Mouse (Mus musculus) brain, embryonic 14.5 days (tissue): ENCODE measurements around the gene Zfp597. TPM values are rescaled to one million over a fixed set of nuclear protein-coding genes. Genes with fewer than 3 reads are reported as not detected.
"Not testable (repeated sequence)": the region's sequence is repeated elsewhere in the genome, so short reads cannot be mapped to it uniquely, and the experiment has no call there.

Source experiments
- DNase-seq: peaks from one replicate; pipeline ENCODE4 v3.0.0-alpha.2; 2011; ENCODE audit warnings: low read depth
- CTCF ChIP-seq: fragments of 200-500 bp; IDR thresholded peaks from 2 replicates; pipeline ENCODE4 v1.5.1; 2012; ENCODE audit warnings: inconsistent platforms, mild to moderate bottlenecking, moderate library complexity, borderline replicate concordance; ENCODE audit not compliant: insufficient read depth, insufficient read length; ENCODE audit errors: extremely low read depth
- POLR2A ChIP-seq: fragments of 200-500 bp; IDR thresholded peaks from 2 replicates; pipeline ENCODE4 v1.6.1; 2012; ENCODE audit warnings: mild to moderate bottlenecking, inconsistent platforms, borderline replicate concordance; ENCODE audit not compliant: poor library complexity, insufficient read depth, insufficient read length, severe bottlenecking; ENCODE audit errors: extremely low read depth
- polyA plus RNA-seq: library from polyadenylated mRNA; depleted of rRNA; stranded (reverse); fragments of >200 nt; gene quantifications from 2 replicates; pipeline ENCODE4 v1.2.3, GENCODE M21; 2012; rRNA removed

The Zfp597 gene
- polyA plus RNA-seq, 1 experiment: 17.8 TPM

DNA sequence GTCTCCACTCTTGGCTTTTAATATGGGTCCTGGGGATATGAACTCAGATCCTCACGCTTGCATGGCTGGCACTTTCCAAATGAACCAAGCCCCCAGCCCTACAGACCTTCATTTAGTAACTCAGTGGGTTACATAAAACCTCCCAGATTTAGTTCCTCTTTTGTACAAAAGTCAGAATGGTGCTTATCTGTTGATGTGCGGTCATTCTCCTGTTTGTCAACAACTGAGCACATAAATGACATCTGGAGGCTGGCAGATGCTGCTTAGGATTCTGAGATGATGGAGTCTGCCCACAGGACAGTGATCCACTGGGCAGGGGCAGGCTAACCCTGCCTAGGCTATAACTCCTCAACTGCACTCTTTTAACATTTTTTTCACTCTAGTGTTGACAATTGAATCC lies 54.6 kb downstream of the Zfp597 start:
- DNase-seq: no peak
- TF ChIP-seq POLR2A: no peak
- TF ChIP-seq CTCF: no peak

DNA sequence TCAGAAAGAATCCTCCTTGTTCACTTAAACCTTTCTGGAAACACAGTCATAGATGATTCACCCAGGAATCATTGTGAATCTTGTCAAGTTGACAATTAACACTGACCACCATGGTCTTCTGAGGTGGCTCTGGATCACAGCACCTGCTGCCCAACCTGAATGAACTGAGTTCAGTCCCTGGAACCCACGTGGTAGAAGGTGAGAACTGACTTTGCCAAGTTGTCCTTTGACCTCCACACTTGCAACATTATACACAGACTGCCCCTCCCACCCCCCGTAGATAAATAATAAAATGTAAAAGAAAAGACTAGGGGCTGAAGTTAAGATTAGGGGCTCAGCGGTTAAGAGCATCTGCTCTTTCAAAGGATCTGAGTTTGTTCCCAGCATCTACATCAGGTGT lies 56.3 kb downstream of the Zfp597 start:
- no peak for DNase-seq
- TF ChIP-seq CTCF (no peak), POLR2A (no peak)

DNA sequence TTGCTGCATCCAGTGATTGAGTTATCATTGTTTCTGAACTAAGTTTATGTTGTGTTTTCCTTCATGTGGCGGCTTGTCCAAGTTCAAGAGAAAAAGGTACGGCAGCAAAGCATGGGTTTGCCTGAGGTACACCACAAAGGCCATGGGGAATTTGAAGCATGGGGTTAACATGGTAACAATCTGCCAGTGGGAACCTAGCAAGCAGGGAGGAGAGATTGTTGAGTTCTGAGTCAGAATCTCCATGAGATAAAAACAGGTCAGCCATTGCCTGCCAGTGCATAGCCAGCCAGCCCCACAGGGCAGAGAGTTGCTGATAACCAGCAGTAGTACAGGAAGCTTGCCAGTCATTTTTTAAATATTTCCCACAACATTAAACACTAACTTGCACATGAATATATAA lies 64.2 kb downstream of the Zfp597 start:
- DNase-seq: no peak
- TF ChIP-seq POLR2A (no peak), CTCF (no peak)

DNA sequence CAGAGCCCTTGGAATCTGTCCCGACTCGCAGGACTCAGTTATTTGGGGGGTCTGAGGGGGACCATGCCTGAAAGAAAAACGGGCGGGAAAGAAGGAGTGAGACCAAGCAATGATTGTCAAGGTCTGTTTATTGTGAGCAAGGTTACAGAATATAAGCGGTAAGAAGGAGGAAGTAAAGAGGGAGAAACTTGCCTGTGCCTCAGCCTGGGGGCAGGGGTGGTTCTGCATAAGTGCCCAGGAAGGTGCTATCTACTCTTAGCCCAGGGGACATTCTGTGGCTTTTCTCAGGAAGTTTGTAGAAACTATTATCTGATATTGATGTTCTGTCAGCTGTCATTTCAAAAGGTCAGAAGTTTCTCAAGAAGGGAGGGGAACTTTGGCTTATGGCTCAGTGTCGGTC lies 69.7 kb downstream of the Zfp597 start:
- not testable (repeated sequence) for DNase-seq

Other genes starting within 250 kb of the Zfp597 start
- 0.03 TPM in 2 replicates for gene Mefv, start 166.5 kb downstream of the Zfp597 start, polyA plus RNA-seq
- 18.3 and 22.5 TPM in 2 replicates for gene Zfp263, start 140.5 kb downstream of the Zfp597 start, polyA plus RNA-seq
- gene Olfr15, start 53.7 kb downstream of the Zfp597 start, polyA plus RNA-seq: not detected in 2 replicates
- 3.6 and 3.8 TPM in 2 replicates for gene Zfp174, start 37.3 kb downstream of the Zfp597 start, polyA plus RNA-seq
- 72.8 and 84.8 TPM in 2 replicates for gene Naa60, start 12.2 kb downstream of the Zfp597 start, polyA plus RNA-seq
- 0.27 and 0.73 TPM in 2 replicates for gene Gm20695, start 87 bp upstream of the Zfp597 start, polyA plus RNA-seq
- 6.8 and 7.8 TPM in 2 replicates for gene 1700037C18Rik, start 24.1 kb upstream of the Zfp597 start, polyA plus RNA-seq
- 22.5 and 26.0 TPM in 2 replicates for gene Cluap1, start 24.2 kb upstream of the Zfp597 start, polyA plus RNA-seq
- 2.4 and 2.5 TPM in 2 replicates for gene Nlrc3, start 92.1 kb upstream of the Zfp597 start, polyA plus RNA-seq
- 56.4 and 61.7 TPM in 2 replicates for gene Slx4, start 119.2 kb upstream of the Zfp597 start, polyA plus RNA-seq
- gene Dnase1, start 152.4 kb upstream of the Zfp597 start, polyA plus RNA-seq: 0.03 and 0.07 TPM in 2 replicates
- 55.1 and 65.9 TPM in 2 replicates for gene Trap1, start 193.3 kb upstream of the Zfp597 start, polyA plus RNA-seq